Mouse (Mus musculus) heart, postnatal 0 days (tissue): ENCODE measurements around the gene Bco2. TPM values are rescaled to one million over a fixed set of nuclear protein-coding genes. Genes with fewer than 3 reads are reported as not detected.

Experiments used
- ATAC-seq: fragments of 200-750 bp; cut with Nextera tagmentation; 2 replicates; pipeline ENCODE4 v1.8.0; 2017; ENCODE audit warnings: low read depth, moderate number of reproducible peaks, moderate library complexity; ENCODE audit not compliant: insufficient read depth
- DNase-seq: peaks from one replicate; pipeline ENCODE4 v3.0.0-alpha.2; 2016; ENCODE audit warnings: low spot score
- H3K27ac ChIP-seq: fragments of 300-500 bp; sonication (generic); 2 replicates; pipeline ENCODE4 v1.5.1; 2014; ENCODE audit warnings: low read depth, mild to moderate bottlenecking
- H3K27me3 ChIP-seq: fragments of 300-500 bp; sonication (generic); 2 replicates; pipeline ENCODE4 v1.6.1; 2014; ENCODE audit warnings: low read length, mixed read lengths; ENCODE audit not compliant: control insufficient read depth, insufficient read depth
- H3K36me3 ChIP-seq: fragments of 300-500 bp; sonication (generic); replicated peaks from 2 replicates; pipeline ENCODE4 v1.6.1; 2014; ENCODE audit warnings: low read length, mixed read lengths; ENCODE audit not compliant: control insufficient read depth, insufficient read depth
- H3K4me1 ChIP-seq: fragments of 300-500 bp; sonication (generic); 2 replicates; pipeline ENCODE4 v1.6.1; 2014; ENCODE audit warnings: antibody characterized with exemption; ENCODE audit not compliant: control insufficient read depth, insufficient read depth
- H3K4me2 ChIP-seq: fragments of 300-500 bp; sonication (generic); 2 replicates; pipeline ENCODE4 v1.6.1; 2014; ENCODE audit warnings: low read depth, mild to moderate bottlenecking, low read length, moderate library complexity
- H3K4me3 ChIP-seq: fragments of 300-500 bp; sonication (generic); 2 replicates; pipeline ENCODE4 v1.5.1; 2014; ENCODE audit warnings: low read depth, low read length
- H3K9ac ChIP-seq: fragments of 300-500 bp; sonication (generic); replicated peaks from 2 replicates; pipeline ENCODE4 v1.6.1; 2014; ENCODE audit warnings: low read depth, low read length, mixed read lengths
- H3K9me3 ChIP-seq: fragments of 300-500 bp; sonication (generic); replicated peaks from 2 replicates; pipeline ENCODE4 v1.6.1; 2016; ENCODE audit warnings: low read length; ENCODE audit not compliant: control insufficient read depth
- CTCF ChIP-seq: IDR thresholded peaks from 2 replicates; pipeline ENCODE4 v1.5.1; 2016; ENCODE audit warnings: antibody characterized with exemption, control low read depth, low read depth
- EP300 ChIP-seq: IDR thresholded peaks from 2 replicates; pipeline ENCODE4 v1.6.1; 2016; ENCODE audit warnings: antibody characterized with exemption, low read depth
- WGBS: fragments of 180-500 bp; shearing (Covaris S2); extraction: QIAGEN DNeasy Blood & Tissue Kit; methylation state at CpG from one replicate; pipeline ENCODE4 v1.1.7; 2014; 5-methylcytosine and 5-hydroxymethylcytosine counted together
- polyA plus RNA-seq: library from polyadenylated mRNA; unstranded; fragments of >200 nt; fragmentation: Nextera tagmentation; extraction: Ambion mirVana; gene quantifications from 2 replicates; pipeline ENCODE4 v1.2.1, GENCODE M21; 2015
- total RNA-seq: library from RNA; depleted of rRNA; stranded (reverse); fragments of >200 nt; gene quantifications from 2 replicates; pipeline ENCODE4 v1.2.3, GENCODE M21; 2014; ENCODE audit warnings: low replicate concordance

Bco2 gene
- total and polyA plus RNA-seq, 2 experiments from 2014 or later = 0.07 TPM; not detected in 1

- H3K4me3 ChIP-seq = no peak overlapping the region
- ATAC-seq (no peak), DNase-seq (no peak)
- no peaks in the 10 kb centered on the region for H3K9me3 ChIP-seq
- no peaks in the 10 kb centered on the region for H3K27me3 ChIP-seq
- H3K9ac ChIP-seq = no peak overlapping the region
- TF ChIP-seq CTCF (no peak), EP300 (no peak)
- no peak overlapping the region for H3K27ac ChIP-seq
- 74% methylated on average over 11 of the region's 11 CpGs for WGBS
- no peak overlapping the region for H3K4me2 ChIP-seq
- no peaks in the 10 kb centered on the region for H3K4me1 ChIP-seq
- no peaks in the 10 kb centered on the region for H3K36me3 ChIP-seq
These were observed 21.7 kb downstream of the Bco2 start for GRCm38 (mm10) chr9:50533328-50533727.

GRCm38 (mm10) chr9:50530890-50531289, 24.1 kb downstream of the Bco2 start:
- peak; percentile 41 for DNase-seq
- no peaks in the 10 kb centered on the region for H3K36me3 ChIP-seq
- H3K27me3 ChIP-seq = no peaks in the 10 kb centered on the region
- no peak overlapping the region for H3K4me2 ChIP-seq
- H3K9me3 ChIP-seq = no peaks in the 10 kb centered on the region
- no peak overlapping the region for H3K4me3 ChIP-seq
- TF ChIP-seq CTCF = peak; percentile 50
- no peak for TF ChIP-seq EP300
- H3K4me1 ChIP-seq = peaks cover 8% of the 10 kb centered on the region; the same call in 1 of the 2 replicates
- no peak overlapping the region for H3K27ac ChIP-seq
- WGBS = 18% methylated on average over 2 of the region's 2 CpGs
- ATAC-seq = no peak
- no peak overlapping the region for H3K9ac ChIP-seq

GRCm38 (mm10) chr9:50528293-50528892, 26.6 kb downstream of the Bco2 start, which contains the start of gene Pts:
Pts (minus strand) TSS chr9:50528724.
- DNase-seq = peak; percentile 98
- Histone ChIP-seq H3K36me3 (0 out of 2 replicates have a peak, but pooled peaks cover 3% of the 10 kb centered on the region), H3K9ac (peak within 1 kb of the TSS; percentile 65), H3K27me3 (no peaks in the 10 kb centered on the region), H3K4me1 (peaks cover 8% of the 10 kb centered on the region; the same call in 1 of the 2 replicates), H3K4me3 (peak within 1 kb of the TSS; percentile 76), H3K4me2 (peak within 1 kb of the TSS; percentile 68), H3K27ac (peak within 1 kb of the TSS; percentile 86), H3K9me3 (no peaks in the 10 kb centered on the region)
- WGBS = under 1% methylated on average over 54 of the region's 54 CpGs
- TF ChIP-seq EP300 = peak; percentile 54; the same call in 1 of the 2 replicates
- peak; percentile 95 for TF ChIP-seq CTCF
- ATAC-seq = peak; percentile 100

- peaks cover 8% of the 10 kb centered on the region; the same call in 1 of the 2 replicates for H3K4me1 ChIP-seq
- H3K4me2 ChIP-seq = peak overlapping the region; percentile 68
- no peak overlapping the region for H3K27ac ChIP-seq
- no peaks in the 10 kb centered on the region for H3K9me3 ChIP-seq
- DNase-seq (no peak), ATAC-seq (no peak)
- WGBS = 28% methylated on average over 7 of the region's 7 CpGs
- TF ChIP-seq CTCF (no peak), EP300 (no peak)
- peak overlapping the region; percentile 76 for H3K4me3 ChIP-seq
- H3K27me3 ChIP-seq = no peaks in the 10 kb centered on the region
- H3K36me3 ChIP-seq = 0 out of 2 replicates have a peak, but pooled peaks cover 3% of the 10 kb centered on the region
- H3K9ac ChIP-seq = peak overlapping the region; percentile 65
These were observed 27.1 kb downstream of the Bco2 start for GRCm38 (mm10) chr9:50527860-50528259.

- peaks cover 8% of the 10 kb centered on the region; the same call in 1 of the 2 replicates for H3K4me1 ChIP-seq
- no peaks in the 10 kb centered on the region for H3K9me3 ChIP-seq
- DNase-seq (no peak), ATAC-seq (no peak)
- H3K36me3 ChIP-seq = peaks cover 19% of the 10 kb centered on the region
- TF ChIP-seq CTCF (no peak), EP300 (no peak)
- H3K27ac ChIP-seq = no peak overlapping the region
- no peak overlapping the region for H3K4me2 ChIP-seq
- H3K9ac ChIP-seq = no peak overlapping the region
- H3K27me3 ChIP-seq = no peaks in the 10 kb centered on the region
- whole genome bisulfite sequencing = 77% methylated on average over 5 of the region's 5 CpGs
- no peak overlapping the region for H3K4me3 ChIP-seq
These were observed 29.4 kb downstream of the Bco2 start for GRCm38 (mm10) chr9:50525585-50525984.

GRCm38 (mm10) chr9:50524936-50525335, 30.0 kb downstream of the Bco2 start:
- Histone ChIP-seq H3K9ac (no peak overlapping the region), H3K27ac (no peak overlapping the region), H3K4me2 (no peak overlapping the region), H3K4me1 (peaks cover 8% of the 10 kb centered on the region; the same call in 1 of the 2 replicates), H3K9me3 (no peaks in the 10 kb centered on the region), H3K36me3 (peaks cover 19% of the 10 kb centered on the region), H3K4me3 (no peak overlapping the region), H3K27me3 (no peaks in the 10 kb centered on the region)
- WGBS = 87% methylated on average over 5 of the region's 5 CpGs
- TF ChIP-seq EP300 (no peak), CTCF (no peak)
- no peak for DNase-seq
- no peak for ATAC-seq
